Mouse (Mus musculus): ENCODE measurements around the gene Rccd1. TPM values are rescaled to one million over a fixed set of nuclear protein-coding genes. Genes with fewer than 3 reads are reported as not detected.

Rccd1 gene
- polyA plus RNA-seq, 1 experiment from 2014 or later = 10.0 TPM

DNA sequence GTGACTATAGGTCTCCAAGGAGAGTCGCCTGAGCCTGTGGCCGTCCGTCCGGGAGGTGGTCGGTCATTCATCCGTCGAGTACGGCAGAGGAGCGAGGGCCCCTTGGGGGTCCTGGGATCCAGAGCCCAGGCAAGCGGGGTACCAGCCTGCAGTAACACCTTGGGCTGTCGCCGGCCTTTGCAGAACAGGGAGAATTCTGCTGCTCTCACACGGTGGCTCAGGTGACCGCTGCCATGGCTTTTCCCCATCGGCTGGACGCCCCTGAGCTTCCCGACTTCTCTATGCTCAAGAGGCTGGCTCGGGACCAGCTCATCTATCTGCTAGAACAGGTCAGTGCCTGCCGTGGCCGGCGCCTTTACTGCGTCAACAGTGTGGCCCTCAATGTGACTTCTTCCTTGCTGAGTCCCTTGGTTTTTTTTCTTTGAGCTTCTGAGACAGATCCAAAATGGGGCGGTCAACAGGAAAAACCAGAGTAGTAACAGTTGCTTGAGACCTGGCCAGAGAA, 54.5 kb downstream of the Rccd1 start:
- Histone ChIP-seq H3K9me3 (no peaks in the 10 kb centered on the region), H3K9ac (peak overlapping the region; percentile 72), H3K27me3 (replicated peaks) (no peaks in the 10 kb centered on the region), H3K27ac (peak overlapping the region; percentile 51), H3K4me2 (peak overlapping the region; percentile 84), H3K4me3 (replicated peaks) (peak overlapping the region; percentile 81), H3K4me1 (no peaks in the 10 kb centered on the region; the same call in 1 of the 2 replicates), H3K36me3 (peaks cover 31% of the 10 kb centered on the region)
- WGBS = under 1% methylated on average over 23 of the region's 23 CpGs
- ATAC-seq (ENCODE audit: insufficient read depth, low FRiP score, low read depth) = peak; percentile 44; the same call in 1 of the 2 replicates

DNA sequence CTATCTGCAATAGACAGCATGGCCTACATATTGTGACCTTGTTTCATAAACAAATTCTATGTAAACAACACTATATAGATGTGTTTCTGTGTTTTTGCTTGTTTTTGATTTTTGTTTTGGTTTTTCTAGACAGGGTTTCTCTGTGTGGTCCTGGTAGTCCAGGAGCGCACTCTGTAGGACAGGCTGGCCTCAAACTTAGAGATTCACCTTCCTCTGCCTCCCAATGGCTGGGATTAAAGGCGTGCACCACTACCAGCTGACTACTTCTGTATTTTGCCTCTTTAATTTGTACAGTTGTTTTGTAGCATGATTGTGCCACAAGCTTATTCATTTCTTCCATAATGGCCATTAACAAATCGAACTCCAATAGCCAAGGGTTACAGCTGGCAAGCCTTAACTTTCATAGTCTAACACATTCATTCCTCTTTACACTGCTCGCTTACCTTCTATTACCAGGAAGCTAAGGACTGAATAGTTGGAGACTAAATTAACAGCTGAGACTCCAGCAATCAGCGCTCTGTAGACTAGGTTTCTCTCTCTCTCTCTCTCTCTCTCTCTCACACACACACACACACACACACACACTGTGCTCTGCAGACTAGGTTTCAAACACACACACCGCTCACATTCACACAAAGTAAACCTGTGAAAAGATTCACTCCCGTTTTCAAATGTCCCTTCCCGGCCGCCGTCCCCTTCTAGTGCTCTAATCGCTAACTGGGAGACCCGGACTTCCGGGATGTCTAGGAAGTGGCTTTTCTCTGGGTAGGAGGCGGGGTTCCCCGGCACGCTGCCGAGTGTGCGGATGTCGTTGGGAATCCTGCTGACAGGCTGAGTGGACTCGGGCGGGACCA, 55.1 kb downstream of the Rccd1 start, which contains the start of gene Vps33b:
Vps33b (plus strand) TSS at position 753 of the 854 bp plus-strand sequence.
- Histone ChIP-seq H3K36me3 (peaks cover 31% of the 10 kb centered on the region), H3K27ac (peak within 1 kb of the TSS; percentile 51), H3K27me3 (replicated peaks) (no peaks in the 10 kb centered on the region), H3K9me3 (no peaks in the 10 kb centered on the region), H3K4me3 (replicated peaks) (peak within 1 kb of the TSS; percentile 81), H3K9ac (peak within 1 kb of the TSS; percentile 72), H3K4me1 (no peaks in the 10 kb centered on the region; the same call in 1 of the 2 replicates), H3K4me2 (peak within 1 kb of the TSS; percentile 84)
- WGBS = 4% methylated on average over 21 of the region's 21 CpGs
- peak; percentile 92 for ATAC-seq (ENCODE audit: insufficient read depth, low FRiP score, low read depth)

GRCm38 (mm10) chr7:80267764-80268163, 56.5 kb downstream of the Rccd1 start:
- Histone ChIP-seq H3K4me1 (no peaks in the 10 kb centered on the region; the same call in 1 of the 2 replicates), H3K9me3 (no peaks in the 10 kb centered on the region), H3K27ac (no peak overlapping the region), H3K4me2 (no peak overlapping the region), H3K27me3 (replicated peaks) (no peaks in the 10 kb centered on the region), H3K36me3 (peaks cover 27% of the 10 kb centered on the region), H3K9ac (no peak overlapping the region), H3K4me3 (replicated peaks) (no peak overlapping the region)
- 70% methylated on average over 1 of the region's 1 CpGs for WGBS
- ATAC-seq (ENCODE audit: insufficient read depth, low FRiP score, low read depth) = no peak

DNA sequence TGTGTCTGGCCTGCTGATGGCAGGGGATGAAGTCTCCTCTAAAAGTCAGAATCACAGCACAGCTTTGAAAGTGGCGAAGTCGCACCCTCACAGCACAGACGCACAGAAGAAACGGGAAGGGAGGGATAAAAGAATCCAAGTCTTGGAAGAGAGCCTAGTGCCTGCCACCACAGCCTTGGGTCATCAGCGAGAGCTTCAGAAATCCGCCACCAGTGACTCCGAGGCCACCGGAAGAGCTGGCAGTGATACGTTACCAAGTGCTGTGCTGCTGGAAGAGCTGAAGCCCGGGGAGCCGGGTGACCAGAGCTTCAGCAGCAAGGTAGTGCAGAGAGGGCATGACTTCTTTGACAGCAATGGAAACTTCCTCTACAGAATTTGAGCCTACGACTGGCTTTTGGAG, 59.6 kb downstream of the Rccd1 start:
- no peak for ATAC-seq (ENCODE audit: insufficient read depth, low FRiP score, low read depth)
- no peak overlapping the region for H3K4me3 ChIP-seq (replicated peaks)
- no peak overlapping the region for H3K9ac ChIP-seq
- no peak overlapping the region for H3K4me2 ChIP-seq
- 92% methylated on average over 12 of the region's 12 CpGs for WGBS
- peaks cover 5% of the 10 kb centered on the region for H3K4me1 ChIP-seq
- H3K27ac ChIP-seq = no peak overlapping the region
- H3K9me3 ChIP-seq = no peaks in the 10 kb centered on the region
- peaks cover 27% of the 10 kb centered on the region for H3K36me3 ChIP-seq
- H3K27me3 ChIP-seq (replicated peaks) = no peaks in the 10 kb centered on the region

DNA sequence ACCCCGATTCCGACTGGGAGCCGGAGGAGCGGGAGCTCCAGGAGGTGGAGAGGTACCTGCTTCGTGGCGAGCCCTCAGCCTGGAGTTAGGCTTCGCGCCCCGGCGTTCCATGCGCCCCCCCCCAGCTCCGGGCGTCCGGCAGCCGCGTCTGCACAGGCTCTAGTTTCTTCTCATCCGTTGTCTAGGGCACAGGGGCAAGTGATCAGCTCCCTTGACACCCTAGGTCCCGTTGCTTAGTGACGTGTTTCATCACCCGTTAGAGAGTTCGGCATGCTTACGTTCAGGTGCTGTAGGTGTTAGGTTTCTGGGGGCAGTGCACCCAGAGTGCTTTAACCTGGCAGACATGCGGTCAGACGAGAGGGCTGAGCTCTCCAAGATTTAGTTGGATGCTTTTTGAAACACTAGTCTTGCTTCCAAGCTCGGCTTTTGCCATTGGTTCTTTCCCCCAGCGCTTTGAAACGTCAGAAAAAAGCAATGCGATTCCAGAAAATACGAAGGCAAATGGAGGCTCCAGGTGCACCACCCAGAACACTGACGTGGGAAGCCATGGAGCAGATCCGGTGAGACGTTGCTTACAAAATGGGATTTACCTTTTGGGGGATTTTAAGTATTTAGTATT, 62.8 kb downstream of the Rccd1 start:
- H3K4me3 ChIP-seq (replicated peaks) = peak overlapping the region; percentile 88
- peaks cover 5% of the 10 kb centered on the region for H3K4me1 ChIP-seq
- ATAC-seq (ENCODE audit: insufficient read depth, low FRiP score, low read depth) = peak; percentile 36; the same call in 1 of the 2 replicates

DNA sequence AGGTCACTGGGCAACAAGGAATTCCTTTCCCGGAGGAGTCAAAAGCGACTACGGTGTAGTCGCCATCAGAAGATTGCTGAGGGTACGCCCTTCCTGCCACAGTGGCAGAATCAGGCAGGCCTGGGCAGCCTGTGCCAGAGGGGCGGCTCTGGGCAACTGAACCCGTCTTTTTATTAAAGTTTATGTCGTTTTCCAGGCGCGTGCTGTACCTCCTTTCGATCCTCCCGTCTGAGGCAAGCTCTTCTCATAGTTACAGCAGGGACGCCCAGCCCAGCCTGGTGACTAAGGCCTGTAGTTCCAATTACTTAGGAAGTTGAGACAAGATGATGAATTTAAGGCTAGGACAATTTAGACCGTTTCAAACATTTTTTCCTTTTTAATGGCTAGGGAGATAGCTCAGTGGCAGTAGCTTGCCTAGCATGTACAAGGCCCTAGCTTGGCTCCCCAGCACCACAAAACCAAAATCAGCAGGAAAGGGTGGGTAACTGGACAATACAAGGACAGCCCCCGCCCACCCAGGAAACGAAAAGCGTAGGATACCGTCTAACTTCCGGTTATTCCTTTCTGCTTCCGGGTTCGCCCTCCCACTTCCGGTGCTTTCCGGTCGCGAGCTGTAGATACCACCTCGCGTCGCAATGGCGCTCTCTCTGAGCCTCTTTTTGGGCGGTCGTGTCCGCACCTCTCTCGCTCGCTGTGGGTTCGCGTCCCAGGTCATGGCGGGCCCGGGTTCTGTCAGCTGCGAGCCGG, 63.5 kb downstream of the Rccd1 start, which contains the start of gene Ngrn:
Ngrn (plus strand) TSS at position 591 of the 747 bp plus-strand sequence.
- ATAC-seq (ENCODE audit: insufficient read depth, low FRiP score, low read depth) = peak; percentile 88
- Histone ChIP-seq H3K27me3 (replicated peaks) (peaks cover 10% of the 10 kb centered on the region; the same call in 1 of the 2 replicates), H3K4me2 (peak within 1 kb of the TSS; percentile 79), H3K4me1 (peaks cover 5% of the 10 kb centered on the region), H3K27ac (peak within 1 kb of the TSS; percentile 82), H3K36me3 (peaks cover 16% of the 10 kb centered on the region), H3K9ac (peak within 1 kb of the TSS; percentile 70), H3K9me3 (no peaks in the 10 kb centered on the region), H3K4me3 (replicated peaks) (peak within 1 kb of the TSS; percentile 88)
- 25% methylated on average over 40 of the region's 40 CpGs for WGBS

More for the DNA sequence above, 62.8 kb downstream of the Rccd1 start:
- H3K27ac ChIP-seq = peak overlapping the region; percentile 82
- H3K27me3 ChIP-seq (replicated peaks) = peaks cover 10% of the 10 kb centered on the region; the same call in 1 of the 2 replicates
- H3K9ac ChIP-seq = peak overlapping the region; percentile 70
- no peaks in the 10 kb centered on the region for H3K9me3 ChIP-seq
- peaks cover 23% of the 10 kb centered on the region for H3K36me3 ChIP-seq
- H3K4me2 ChIP-seq = peak overlapping the region; percentile 79
- 1% methylated on average over 32 of the region's 32 CpGs for WGBS

DNA sequence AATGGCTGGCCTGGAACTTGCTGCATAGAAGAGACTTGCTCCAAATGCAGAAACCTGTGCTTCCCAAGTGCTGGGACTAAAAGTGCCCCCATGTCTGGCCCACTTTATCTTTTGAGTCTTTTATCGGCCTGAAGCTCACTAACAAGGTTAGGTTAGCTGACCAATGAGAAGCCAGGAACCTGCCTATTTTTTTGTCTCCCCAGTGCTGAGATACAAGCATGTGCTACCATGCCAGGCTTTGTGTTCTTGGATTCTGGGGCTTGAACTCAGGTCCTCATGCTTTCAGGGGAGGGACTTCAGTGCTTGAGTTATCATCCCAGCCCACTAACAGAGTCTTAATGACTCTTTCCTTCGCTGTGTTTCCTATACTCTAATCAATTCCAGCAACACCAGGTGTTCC, 66.5 kb downstream of the Rccd1 start:
- Histone ChIP-seq H3K4me1 (peaks cover 5% of the 10 kb centered on the region), H3K27me3 (replicated peaks) (peaks cover 10% of the 10 kb centered on the region; the same call in 1 of the 2 replicates), H3K36me3 (no peaks in the 10 kb centered on the region), H3K9ac (no peak overlapping the region), H3K4me3 (replicated peaks) (no peak overlapping the region), H3K4me2 (no peak overlapping the region), H3K9me3 (no peaks in the 10 kb centered on the region), H3K27ac (no peak overlapping the region)
- ATAC-seq (ENCODE audit: insufficient read depth, low FRiP score, low read depth) = no peak
- 64% methylated on average over 2 of the region's 2 CpGs for WGBS

GRCm38 (mm10) chr7:80255981-80256380, 68.3 kb downstream of the Rccd1 start:
- H3K27ac ChIP-seq = no peak overlapping the region
- no peak for ATAC-seq (ENCODE audit: insufficient read depth, low FRiP score, low read depth)
- no peaks in the 10 kb centered on the region for H3K36me3 ChIP-seq
- no peak overlapping the region for H3K4me2 ChIP-seq
- WGBS = 74% methylated on average over 2 of the region's 2 CpGs
- H3K4me3 ChIP-seq (replicated peaks) = no peak overlapping the region
- H3K9ac ChIP-seq = no peak overlapping the region
- H3K4me1 ChIP-seq = no peaks in the 10 kb centered on the region
- no peaks in the 10 kb centered on the region for H3K9me3 ChIP-seq
- peaks cover 10% of the 10 kb centered on the region; the same call in 1 of the 2 replicates for H3K27me3 ChIP-seq (replicated peaks)

DNA sequence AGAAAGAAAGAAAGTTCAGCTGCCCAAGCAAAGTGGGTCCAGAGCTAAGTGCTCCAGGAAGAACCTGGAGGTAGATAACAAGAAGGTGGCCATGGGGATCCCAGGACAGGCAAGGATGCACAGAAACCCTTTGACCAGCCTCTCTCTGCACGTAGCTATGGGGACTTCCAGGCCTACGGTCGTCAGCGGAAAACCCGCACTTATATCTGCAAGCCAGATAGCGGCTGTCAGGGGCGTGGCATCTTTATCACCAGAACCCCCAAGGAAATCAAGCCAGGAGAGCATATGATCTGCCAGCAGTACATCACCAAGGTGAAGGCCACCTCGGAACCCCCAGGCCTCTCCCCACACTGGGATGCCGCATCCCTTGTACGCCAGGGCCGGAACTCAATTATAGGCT, 71.4 kb downstream of the Rccd1 start:
- no peak for ATAC-seq (ENCODE audit: insufficient read depth, low FRiP score, low read depth)
- WGBS = 77% methylated on average over 11 of the region's 11 CpGs
- H3K27me3 ChIP-seq (replicated peaks) = no peaks in the 10 kb centered on the region
- no peak overlapping the region for H3K9ac ChIP-seq
- no peaks in the 10 kb centered on the region for H3K9me3 ChIP-seq
- no peak overlapping the region for H3K27ac ChIP-seq
- H3K4me2 ChIP-seq = no peak overlapping the region
- H3K4me3 ChIP-seq (replicated peaks) = no peak overlapping the region
- no peaks in the 10 kb centered on the region for H3K4me1 ChIP-seq
- no peaks in the 10 kb centered on the region for H3K36me3 ChIP-seq

- Histone ChIP-seq H3K36me3 (no peaks in the 10 kb centered on the region), H3K4me3 (replicated peaks) (no peak overlapping the region), H3K4me1 (no peaks in the 10 kb centered on the region), H3K9ac (no peak overlapping the region), H3K27ac (no peak overlapping the region), H3K27me3 (replicated peaks) (no peaks in the 10 kb centered on the region), H3K9me3 (no peaks in the 10 kb centered on the region), H3K4me2 (no peak overlapping the region)
- no peak for ATAC-seq (ENCODE audit: insufficient read depth, low FRiP score, low read depth)
- WGBS = 75% methylated on average over 7 of the region's 7 CpGs
Observed at GRCm38 (mm10) chr7:80252437-80252836, 71.8 kb downstream of the Rccd1 start.

GRCm38 (mm10) chr7:80246859-80247258, 77.4 kb downstream of the Rccd1 start:
- Histone ChIP-seq H3K27me3 (replicated peaks) (no peaks in the 10 kb centered on the region), H3K4me3 (replicated peaks) (peak overlapping the region; percentile 56), H3K9me3 (no peaks in the 10 kb centered on the region), H3K4me2 (peak overlapping the region; percentile 66), H3K36me3 (no peaks in the 10 kb centered on the region), H3K27ac (no peak overlapping the region), H3K9ac (no peak overlapping the region; the same call in 1 of the 2 replicates), H3K4me1 (no peaks in the 10 kb centered on the region)
- no peak for ATAC-seq (ENCODE audit: insufficient read depth, low FRiP score, low read depth)
- WGBS = 34% methylated on average over 7 of the region's 7 CpGs
